Mouse (Mus musculus): Measurements from ENCODE around the gene Tarbp2. TPM values are rescaled to one million over a fixed set of nuclear protein-coding genes. Genes with fewer than 3 reads are reported as not detected.

Gene Tarbp2
- polyA plus RNA-seq, 1 experiment from 2014 or later = 105 TPM

DNA sequence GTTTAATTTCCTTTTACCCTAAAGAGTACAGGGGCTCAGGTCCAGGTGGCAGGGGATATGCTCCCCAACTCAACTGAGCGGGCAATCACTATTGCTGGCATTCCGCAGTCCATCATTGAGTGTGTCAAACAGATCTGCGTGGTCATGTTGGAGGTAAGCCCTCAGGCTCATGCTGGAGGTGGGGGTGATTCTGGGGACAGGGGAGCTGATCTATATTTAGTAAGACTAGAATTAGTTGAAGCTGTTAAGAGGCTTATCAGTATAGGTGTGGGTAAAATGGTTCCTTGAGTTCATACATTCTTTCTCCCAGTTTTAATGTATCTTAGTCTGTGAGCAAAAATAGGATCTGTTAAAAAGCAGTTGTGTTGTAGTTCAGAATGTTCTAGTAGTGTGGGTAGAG, 34.9 kb upstream of the Tarbp2 start:
- peaks cover 14% of the 10 kb centered on the region for H3K36me3 ChIP-seq (ENCODE audit: control insufficient read depth, insufficient read depth, low read length)
- no peak overlapping the region for H3K9ac ChIP-seq (ENCODE audit: low read length)
- no peak overlapping the region for H3K27ac ChIP-seq (ENCODE audit: low read depth, low read length)
- 94% methylated on average over 3 of the region's 3 CpGs for WGBS
- no peak overlapping the region for H3K4me3 ChIP-seq (ENCODE audit: low read depth, low read length)
- no peaks in the 10 kb centered on the region for H3K4me1 ChIP-seq (ENCODE audit: control insufficient read depth, insufficient read depth, low read length)
- no peaks in the 10 kb centered on the region for H3K9me3 ChIP-seq (ENCODE audit: control insufficient read depth, low read length)
- H3K27me3 ChIP-seq (ENCODE audit: control insufficient read depth, insufficient read depth, low read length) = no peaks in the 10 kb centered on the region
- ATAC-seq (ENCODE audit: insufficient read depth, low FRiP score, low TSS enrichment) (no peak), DNase-seq (ENCODE audit: low spot score) (no peak)
- no peak overlapping the region for H3K4me2 ChIP-seq (ENCODE audit: low read depth)

GRCm38 (mm10) chr15:102485853-102486252, 32.1 kb upstream of the Tarbp2 start:
- ATAC-seq (ENCODE audit: insufficient read depth, low FRiP score, low TSS enrichment) = no peak
- Histone ChIP-seq H3K4me1 (ENCODE audit: control insufficient read depth, insufficient read depth, low read length) (no peaks in the 10 kb centered on the region), H3K9me3 (ENCODE audit: control insufficient read depth, low read length) (no peaks in the 10 kb centered on the region), H3K9ac (ENCODE audit: low read length) (no peak overlapping the region), H3K4me3 (ENCODE audit: low read depth, low read length) (no peak overlapping the region), H3K4me2 (ENCODE audit: low read depth) (no peak overlapping the region), H3K36me3 (ENCODE audit: control insufficient read depth, insufficient read depth, low read length) (peaks cover 22% of the 10 kb centered on the region), H3K27me3 (ENCODE audit: control insufficient read depth, insufficient read depth, low read length) (no peaks in the 10 kb centered on the region), H3K27ac (ENCODE audit: low read depth, low read length) (no peak overlapping the region)
- WGBS = 94% methylated on average over 12 of the region's 12 CpGs
- DNase-seq (ENCODE audit: low spot score) = no peak

GRCm38 (mm10) chr15:102487664-102488063, 30.3 kb upstream of the Tarbp2 start:
- peaks cover 23% of the 10 kb centered on the region for H3K36me3 ChIP-seq (ENCODE audit: control insufficient read depth, insufficient read depth, low read length)

GRCm38 (mm10) chr15:102498322-102498721, 19.7 kb upstream of the Tarbp2 start:
- 92% methylated on average over 3 of the region's 3 CpGs for WGBS
- no peaks in the 10 kb centered on the region for H3K27me3 ChIP-seq (ENCODE audit: control insufficient read depth, insufficient read depth, low read length)
- H3K9me3 ChIP-seq (ENCODE audit: control insufficient read depth, low read length) = no peaks in the 10 kb centered on the region
- H3K36me3 ChIP-seq (ENCODE audit: control insufficient read depth, insufficient read depth, low read length) = peaks cover 29% of the 10 kb centered on the region
- H3K4me3 ChIP-seq (ENCODE audit: low read depth, low read length) = no peak overlapping the region
- no peak overlapping the region for H3K4me2 ChIP-seq (ENCODE audit: low read depth)
- no peak overlapping the region for H3K27ac ChIP-seq (ENCODE audit: low read depth, low read length)
- H3K4me1 ChIP-seq (ENCODE audit: control insufficient read depth, insufficient read depth, low read length) = no peaks in the 10 kb centered on the region
- DNase-seq (ENCODE audit: low spot score) (no peak), ATAC-seq (ENCODE audit: insufficient read depth, low FRiP score, low TSS enrichment) (no peak)
- H3K9ac ChIP-seq (ENCODE audit: low read length) = no peak overlapping the region

More at GRCm38 (mm10) chr15:102487664-102488063, 30.3 kb upstream of the Tarbp2 start:
- Histone ChIP-seq H3K9ac (ENCODE audit: low read length) (no peak overlapping the region), H3K4me3 (ENCODE audit: low read depth, low read length) (no peak overlapping the region), H3K4me2 (ENCODE audit: low read depth) (no peak overlapping the region), H3K27ac (ENCODE audit: low read depth, low read length) (no peak overlapping the region), H3K27me3 (ENCODE audit: control insufficient read depth, insufficient read depth, low read length) (no peaks in the 10 kb centered on the region), H3K9me3 (ENCODE audit: control insufficient read depth, low read length) (no peaks in the 10 kb centered on the region), H3K4me1 (ENCODE audit: control insufficient read depth, insufficient read depth, low read length) (no peaks in the 10 kb centered on the region)
- DNase-seq (ENCODE audit: low spot score) (no peak), ATAC-seq (ENCODE audit: insufficient read depth, low FRiP score, low TSS enrichment) (no peak)
- 79% methylated on average over 1 of the region's 1 CpGs for WGBS

GRCm38 (mm10) chr15:102499370-102499769, 18.6 kb upstream of the Tarbp2 start:
- H3K4me3 ChIP-seq (ENCODE audit: low read depth, low read length) = no peak overlapping the region
- H3K4me1 ChIP-seq (ENCODE audit: control insufficient read depth, insufficient read depth, low read length) = no peaks in the 10 kb centered on the region
- no peak overlapping the region for H3K27ac ChIP-seq (ENCODE audit: low read depth, low read length)
- H3K9me3 ChIP-seq (ENCODE audit: control insufficient read depth, low read length) = no peaks in the 10 kb centered on the region
- WGBS = 83% methylated on average over 3 of the region's 3 CpGs
- no peak overlapping the region for H3K9ac ChIP-seq (ENCODE audit: low read length)
- DNase-seq (ENCODE audit: low spot score) = no peak
- ATAC-seq (ENCODE audit: insufficient read depth, low FRiP score, low TSS enrichment) = no peak
- no peaks in the 10 kb centered on the region for H3K27me3 ChIP-seq (ENCODE audit: control insufficient read depth, insufficient read depth, low read length)
- H3K4me2 ChIP-seq (ENCODE audit: low read depth) = no peak overlapping the region
- H3K36me3 ChIP-seq (ENCODE audit: control insufficient read depth, insufficient read depth, low read length) = peaks cover 34% of the 10 kb centered on the region

DNA sequence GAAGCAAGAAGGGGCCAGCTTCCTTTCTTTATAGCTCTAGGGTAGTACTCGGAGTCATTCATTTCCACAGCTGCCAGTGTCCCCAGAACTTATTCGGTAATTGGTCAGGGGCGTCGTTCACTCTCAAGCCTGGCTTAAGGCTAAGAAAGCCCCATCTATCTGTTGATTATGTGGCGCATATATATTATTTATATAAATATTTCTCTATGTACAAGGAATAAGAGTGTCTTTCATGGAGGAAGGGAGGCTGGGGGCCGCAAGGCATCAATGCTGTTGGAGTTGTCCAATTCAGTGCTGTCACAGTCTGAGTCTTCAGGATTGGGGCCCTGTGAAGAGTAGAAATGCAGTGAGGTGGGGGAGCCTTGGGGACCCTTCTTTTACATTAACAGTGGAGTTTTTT, 18.1 kb upstream of the Tarbp2 start:
- Histone ChIP-seq H3K4me2 (ENCODE audit: low read depth) (no peak overlapping the region), H3K4me3 (ENCODE audit: low read depth, low read length) (no peak overlapping the region), H3K36me3 (ENCODE audit: control insufficient read depth, insufficient read depth, low read length) (peaks cover 36% of the 10 kb centered on the region), H3K9me3 (ENCODE audit: control insufficient read depth, low read length) (no peaks in the 10 kb centered on the region), H3K27ac (ENCODE audit: low read depth, low read length) (no peak overlapping the region), H3K9ac (ENCODE audit: low read length) (no peak overlapping the region), H3K27me3 (ENCODE audit: control insufficient read depth, insufficient read depth, low read length) (no peaks in the 10 kb centered on the region), H3K4me1 (ENCODE audit: control insufficient read depth, insufficient read depth, low read length) (no peaks in the 10 kb centered on the region)
- ATAC-seq (ENCODE audit: insufficient read depth, low FRiP score, low TSS enrichment) = no peak
- no peak for DNase-seq (ENCODE audit: low spot score)
- 88% methylated on average over 6 of the region's 6 CpGs for WGBS

DNA sequence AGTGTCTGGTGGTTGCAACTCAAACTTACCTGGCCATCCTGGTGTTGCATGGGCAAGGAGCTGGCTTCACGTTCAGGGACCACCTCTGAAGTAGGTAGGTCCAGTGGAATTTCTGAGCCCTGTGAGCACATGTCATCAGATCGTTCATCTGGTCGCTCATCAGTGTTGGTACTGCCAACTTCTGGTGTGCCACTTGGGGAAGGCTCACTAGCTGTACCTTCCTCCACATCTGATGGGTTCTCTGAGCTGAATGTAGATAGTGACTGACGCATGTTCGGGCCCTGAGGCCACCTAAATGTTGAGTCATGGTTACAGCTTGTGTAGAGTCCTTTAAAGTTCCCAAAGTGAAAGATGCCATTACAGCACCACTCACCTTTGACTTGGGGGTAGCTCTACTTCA, 17.5 kb upstream of the Tarbp2 start:
- Histone ChIP-seq H3K9me3 (ENCODE audit: control insufficient read depth, low read length) (no peaks in the 10 kb centered on the region), H3K4me3 (ENCODE audit: low read depth, low read length) (no peak overlapping the region), H3K27me3 (ENCODE audit: control insufficient read depth, insufficient read depth, low read length) (no peaks in the 10 kb centered on the region), H3K4me2 (ENCODE audit: low read depth) (no peak overlapping the region), H3K9ac (ENCODE audit: low read length) (no peak overlapping the region), H3K36me3 (ENCODE audit: control insufficient read depth, insufficient read depth, low read length) (peaks cover 38% of the 10 kb centered on the region), H3K27ac (ENCODE audit: low read depth, low read length) (no peak overlapping the region), H3K4me1 (ENCODE audit: control insufficient read depth, insufficient read depth, low read length) (no peaks in the 10 kb centered on the region)
- DNase-seq (ENCODE audit: low spot score) (no peak), ATAC-seq (ENCODE audit: insufficient read depth, low FRiP score, low TSS enrichment) (no peak)
- WGBS = 92% methylated on average over 5 of the region's 5 CpGs

DNA sequence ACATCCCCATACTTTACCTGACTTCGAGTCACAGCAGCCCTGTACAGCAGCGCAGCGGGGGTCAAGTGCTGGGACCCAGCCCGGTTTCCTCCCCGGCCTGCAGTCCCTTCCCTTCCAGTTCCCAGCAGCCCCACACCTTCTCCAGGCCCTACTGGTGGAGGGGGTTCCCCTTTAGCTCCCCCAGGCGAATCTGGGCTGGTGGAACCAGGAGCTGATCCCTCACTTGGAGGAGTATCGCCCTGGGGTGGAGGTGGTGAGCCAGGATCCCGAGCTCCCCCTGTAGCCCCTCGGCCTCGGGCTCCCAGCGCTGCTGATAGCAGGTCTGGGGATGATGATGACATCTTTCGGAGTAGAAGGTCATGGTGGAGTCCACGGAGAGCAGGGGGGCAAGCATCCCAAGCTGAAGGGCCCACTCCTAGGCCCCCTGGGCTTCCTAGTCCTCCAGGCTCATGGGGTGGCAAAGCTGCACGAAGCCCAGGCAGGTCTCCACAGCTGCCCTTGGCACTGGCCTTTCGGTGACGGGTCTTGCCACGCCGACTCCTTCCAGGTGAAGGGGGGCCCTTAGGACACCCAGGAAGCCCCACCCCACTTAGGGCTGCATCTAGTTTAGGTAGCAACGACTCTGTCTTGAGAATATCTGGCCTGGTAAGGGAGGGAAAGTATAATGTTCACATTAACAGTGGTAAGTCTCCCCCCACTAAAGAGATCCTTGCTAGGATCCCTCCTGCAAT, 16.7 kb upstream of the Tarbp2 start:
- 90% methylated on average over 19 of the region's 19 CpGs for WGBS
- ATAC-seq (ENCODE audit: insufficient read depth, low FRiP score, low TSS enrichment) (no peak), DNase-seq (ENCODE audit: low spot score) (no peak)
- Histone ChIP-seq H3K4me3 (ENCODE audit: low read depth, low read length) (no peak overlapping the region), H3K36me3 (ENCODE audit: control insufficient read depth, insufficient read depth, low read length) (peaks cover 38% of the 10 kb centered on the region), H3K4me2 (ENCODE audit: low read depth) (no peak overlapping the region), H3K9me3 (ENCODE audit: control insufficient read depth, low read length) (no peaks in the 10 kb centered on the region), H3K9ac (ENCODE audit: low read length) (no peak overlapping the region), H3K27me3 (ENCODE audit: control insufficient read depth, insufficient read depth, low read length) (no peaks in the 10 kb centered on the region), H3K4me1 (ENCODE audit: control insufficient read depth, insufficient read depth, low read length) (no peaks in the 10 kb centered on the region), H3K27ac (ENCODE audit: low read depth, low read length) (no peak overlapping the region)

DNA sequence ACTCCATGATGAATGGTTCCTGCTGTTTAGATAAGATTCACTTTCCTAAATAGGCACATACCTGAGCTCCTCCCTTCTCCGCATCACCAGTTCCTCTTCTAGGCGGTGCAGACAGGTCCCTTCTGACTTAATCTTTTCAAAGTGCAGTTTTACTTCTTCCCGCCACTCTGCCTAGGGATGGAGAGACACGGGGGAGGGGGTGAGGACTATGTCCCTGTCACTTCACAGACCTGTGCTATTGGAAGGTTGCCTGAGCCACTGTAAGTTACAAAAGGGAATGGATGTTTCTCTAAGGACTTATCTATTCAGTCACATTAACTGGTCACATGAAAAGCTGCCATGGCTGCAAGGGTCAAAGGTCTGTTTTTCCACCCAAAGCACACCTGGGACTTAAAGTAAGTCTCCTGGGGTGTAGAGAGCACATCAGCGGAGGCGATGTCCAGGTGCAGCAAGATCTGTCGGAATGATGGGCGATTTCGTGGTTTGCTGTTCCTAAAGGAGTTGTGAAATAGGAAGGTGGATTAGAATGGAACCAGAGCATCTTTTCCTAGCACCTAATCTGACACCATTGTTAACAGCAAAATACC, 15.6 kb upstream of the Tarbp2 start:
- Histone ChIP-seq H3K27me3 (ENCODE audit: control insufficient read depth, insufficient read depth, low read length) (no peaks in the 10 kb centered on the region), H3K4me2 (ENCODE audit: low read depth) (no peak overlapping the region), H3K36me3 (ENCODE audit: control insufficient read depth, insufficient read depth, low read length) (peaks cover 35% of the 10 kb centered on the region), H3K9me3 (ENCODE audit: control insufficient read depth, low read length) (no peaks in the 10 kb centered on the region), H3K9ac (ENCODE audit: low read length) (no peak overlapping the region), H3K4me3 (ENCODE audit: low read depth, low read length) (no peak overlapping the region), H3K27ac (ENCODE audit: low read depth, low read length) (no peak overlapping the region), H3K4me1 (ENCODE audit: control insufficient read depth, insufficient read depth, low read length) (no peaks in the 10 kb centered on the region)
- no peak for DNase-seq (ENCODE audit: low spot score)
- ATAC-seq (ENCODE audit: insufficient read depth, low FRiP score, low TSS enrichment) = no peak
- WGBS = 82% methylated on average over 9 of the region's 9 CpGs

Data from neural tube, embryonic 11.5 days (tissue).